Comparison of ENCODE assay signal across 17 mouse cellular contexts in the genomic region with DNA sequence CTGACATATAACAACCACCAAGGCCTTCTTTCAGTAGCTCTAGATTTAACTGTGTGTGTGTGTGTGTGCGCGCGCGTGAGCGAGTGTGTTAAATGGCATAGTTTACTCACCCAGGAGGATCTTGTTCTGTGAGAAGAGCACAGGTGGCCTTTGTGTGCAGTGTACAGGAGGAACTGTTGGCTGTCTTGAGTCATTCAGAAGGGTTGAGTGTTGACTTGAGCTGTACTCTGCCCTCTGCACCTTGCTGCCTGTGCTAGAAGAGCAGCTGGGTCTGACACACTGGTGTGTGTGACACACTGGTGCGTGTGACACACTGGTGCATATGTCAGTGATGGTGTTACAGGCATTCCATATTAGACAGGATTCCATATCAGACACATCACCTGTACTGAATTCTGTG.
"Had no signal": no experiment of that assay in that cellular context is flagged by ENCODE, and none has a peak within 500 bp of the region (broad histone marks: within the 10 kb centered on the region; RNA-seq: fewer than 3 reads in every experiment).

No protein-coding gene starts in this region.

- H3K36me3 ChIP-seq: midbrain, embryonic 12.5 days; neural tube, embryonic 13.5 days; neural tube, embryonic 15.5 days had no signal

- H3K4me3 ChIP-seq: midbrain, embryonic 10.5 days; midbrain, embryonic 12.5 days; myocyte; neural tube, embryonic 13.5 days; neural tube, embryonic 15.5 days had no signal

- H3K27ac ChIP-seq: liver, embryonic 14.5 days; midbrain, embryonic 10.5 days; midbrain, embryonic 12.5 days; neural tube, embryonic 13.5 days; neural tube, embryonic 15.5 days had no signal

- H3K27me3 ChIP-seq: midbrain, embryonic 12.5 days; neural tube, embryonic 13.5 days; neural tube, embryonic 15.5 days had no signal

- H3K4me1 ChIP-seq: midbrain, embryonic 12.5 days; neural tube, embryonic 13.5 days had no signal

- H3K9me3 ChIP-seq: midbrain, embryonic 10.5 days; midbrain, embryonic 12.5 days; neural tube, embryonic 13.5 days; neural tube, embryonic 15.5 days had no signal

- DNase-seq: lung, adult 18-20 months; lung, embryonic 14.5 days; lung, postnatal 10 days; lung, postnatal 4 days; midbrain, embryonic 14.5 days; right cerebral cortex, postnatal 14 days; spleen, adult 18-20 months; thymus, adult 18-20 months; thymus, postnatal 25 days; thymus, postnatal 4 days had no signal

- H3K4me2 ChIP-seq: lung, embryonic 14.5 days; midbrain, embryonic 12.5 days; neural tube, embryonic 13.5 days; neural tube, embryonic 15.5 days had no signal

- ATAC-seq: midbrain, embryonic 16.5 days had no signal

- H3K9ac ChIP-seq: liver, embryonic 14.5 days; lung, embryonic 14.5 days; midbrain, embryonic 12.5 days; neural tube, embryonic 13.5 days; neural tube, embryonic 15.5 days had no signal
